Mouse (Mus musculus): ENCODE data around the gene Fsd1. TPM values are rescaled to one million over a fixed set of nuclear protein-coding genes. Genes with fewer than 3 reads are reported as not detected.

The Fsd1 gene
- 0.44 TPM for polyA plus RNA-seq (2017; shearing (Covaris generic))

GRCm38 (mm10) chr17:55986030-55986961 lies at the start of gene Fsd1:
Fsd1 (plus strand) TSS chr17:55986509.

GRCm38 (mm10) chr17:55949400-55949799 lies 36.9 kb upstream of the Fsd1 start, which contains the start of gene Zfp119b:
Zfp119b (minus strand) TSS chr17:55949500.

GRCm38 (mm10) chr17:55952447-55953027 lies 33.8 kb upstream of the Fsd1 start, which contains the start of gene Ebi3:
Ebi3 (plus strand) TSS chr17:55952640.

GRCm38 (mm10) chr17:55958918-55959728 lies 27.2 kb upstream of the Fsd1 start, which contains the start of gene Yju2:
Yju2 (plus strand) TSS chr17:55959099.

GRCm38 (mm10) chr17:55969966-55970891 lies 16.1 kb upstream of the Fsd1 start, which contains the start of gene Shd:
Shd (plus strand) TSS chr17:55970467.

GRCm38 (mm10) chr17:56005415-56006061 lies 19.2 kb downstream of the Fsd1 start, which contains the start of the genes Stap2 and Mpnd:
Stap2 (minus strand) TSS chr17:56005584.
Mpnd (plus strand) TSS chr17:56005711.

GRCm38 (mm10) chr17:56036176-56036900 lies 50.0 kb downstream of the Fsd1 start, which contains the start of gene Sh3gl1:
Sh3gl1 (minus strand) TSS chr17:56036635.

GRCm38 (mm10) chr17:56040030-56040856 lies 53.9 kb downstream of the Fsd1 start, which contains the start of gene Chaf1a:
Chaf1a (plus strand) TSS chr17:56040439.

Other genes with a start within 250 kb of the Fsd1 start
- 1.1 TPM for gene Adgre4, start 236.5 kb upstream of the Fsd1 start, polyA plus RNA-seq (2017; shearing (Covaris generic))
- gene Zfp119a, start 107.6 kb upstream of the Fsd1 start, polyA plus RNA-seq (2017; shearing (Covaris generic)), result 17.0 TPM
- 23.4 TPM for gene Zfp959, start 94.4 kb upstream of the Fsd1 start, polyA plus RNA-seq (2017; shearing (Covaris generic))
- gene Zfp119b, start 37.0 kb upstream of the Fsd1 start, polyA plus RNA-seq (2017; shearing (Covaris generic)), result 13.5 TPM
- gene Ebi3, start 33.9 kb upstream of the Fsd1 start, polyA plus RNA-seq (2017; shearing (Covaris generic)), result 26.3 TPM
- gene Yju2, start 27.4 kb upstream of the Fsd1 start, polyA plus RNA-seq (2017; shearing (Covaris generic)), result 38.8 TPM
- 0.89 TPM for gene Shd, start 16.0 kb upstream of the Fsd1 start, polyA plus RNA-seq (2017; shearing (Covaris generic))
- gene Stap2, start 19.1 kb downstream of the Fsd1 start, polyA plus RNA-seq (2017; shearing (Covaris generic)), result 0.83 TPM
- gene Mpnd, start 19.2 kb downstream of the Fsd1 start, polyA plus RNA-seq (2017; shearing (Covaris generic)), result 144 TPM
- 192 TPM for gene Sh3gl1, start 50.1 kb downstream of the Fsd1 start, polyA plus RNA-seq (2017; shearing (Covaris generic))
- gene Chaf1a, start 53.9 kb downstream of the Fsd1 start, polyA plus RNA-seq (2017; shearing (Covaris generic)), result 3.3 TPM
- gene Ubxn6, start 88.5 kb downstream of the Fsd1 start, polyA plus RNA-seq (2017; shearing (Covaris generic)), result 76.2 TPM
- gene Hdgfl2, start 93.1 kb downstream of the Fsd1 start, polyA plus RNA-seq (2017; shearing (Covaris generic)), result 147 TPM
- not detected for gene Plin4, start 123.3 kb downstream of the Fsd1 start, polyA plus RNA-seq (2017; shearing (Covaris generic))
- gene Plin5, start 131.1 kb downstream of the Fsd1 start, polyA plus RNA-seq (2017; shearing (Covaris generic)), result 0.08 TPM
- 0.25 TPM for gene Lrg1, start 135.5 kb downstream of the Fsd1 start, polyA plus RNA-seq (2017; shearing (Covaris generic))
- 0.12 TPM for gene Sema6b, start 153.8 kb downstream of the Fsd1 start, polyA plus RNA-seq (2017; shearing (Covaris generic))
- 38.0 TPM for gene Tnfaip8l1, start 176.0 kb downstream of the Fsd1 start, polyA plus RNA-seq (2017; shearing (Covaris generic))
- gene Mydgf, start 197.4 kb downstream of the Fsd1 start, polyA plus RNA-seq (2017; shearing (Covaris generic)), result 54.2 TPM
- gene Dpp9, start 232.4 kb downstream of the Fsd1 start, polyA plus RNA-seq (2017; shearing (Covaris generic)), result 47.3 TPM

Data from CD4-positive, CD25-positive, alpha-beta regulatory T cell (primary cell).